Mouse (Mus musculus) hindbrain, embryonic 11.5 days (tissue): ENCODE measurements around the gene Negr1. TPM values are rescaled to one million over a fixed set of nuclear protein-coding genes. Genes with fewer than 3 reads are reported as not detected.

Source experiments
- ATAC-seq: fragments of 200-750 bp; cut with Nextera tagmentation; 2 replicates; pipeline ENCODE4 v1.8.0; 2017; ENCODE audit warnings: mild to moderate bottlenecking, moderate TSS enrichment, moderate library complexity; ENCODE audit not compliant: low FRiP score
- DNase-seq: peaks from one replicate; pipeline ENCODE4 v3.0.0-alpha.2; 2015; ENCODE audit warnings: low spot score
- H3K27ac ChIP-seq: fragments of 300-500 bp; sonication (generic); 2 replicates; pipeline ENCODE4 v1.5.1; 2014; ENCODE audit warnings: mild to moderate bottlenecking, low read depth, low read length
- H3K27me3 ChIP-seq: fragments of 300-500 bp; sonication (generic); 2 replicates; pipeline ENCODE4 v1.6.1; 2014; ENCODE audit warnings: mild to moderate bottlenecking, low read length, moderate library complexity, mixed read lengths; ENCODE audit not compliant: control insufficient read depth, insufficient read depth
- H3K36me3 ChIP-seq: fragments of 300-500 bp; sonication (generic); 2 replicates; pipeline ENCODE4 v1.6.1; 2014; ENCODE audit warnings: mild to moderate bottlenecking, low read length, moderate library complexity, mixed read lengths; ENCODE audit not compliant: control insufficient read depth, insufficient read depth
- H3K4me1 ChIP-seq: fragments of 300-500 bp; sonication (generic); replicated peaks from 2 replicates; pipeline ENCODE4 v1.6.1; 2014; ENCODE audit warnings: low read length, mixed read lengths; ENCODE audit not compliant: control insufficient read depth, insufficient read depth
- H3K4me2 ChIP-seq: fragments of 300-500 bp; sonication (generic); replicated peaks from 2 replicates; pipeline ENCODE4 v1.6.1; 2014; ENCODE audit warnings: mild to moderate bottlenecking, low read depth, low read length
- H3K4me3 ChIP-seq: fragments of 300-500 bp; sonication (generic); 2 replicates; pipeline ENCODE4 v1.5.1; 2014; ENCODE audit warnings: low read depth, low read length
- H3K9ac ChIP-seq: fragments of 300-500 bp; sonication (generic); 2 replicates; pipeline ENCODE4 v1.6.1; 2014; ENCODE audit warnings: low read depth, low read length
- H3K9me3 ChIP-seq: fragments of 300-500 bp; sonication (generic); 2 replicates; pipeline ENCODE4 v1.6.1; 2016; ENCODE audit warnings: low read length; ENCODE audit not compliant: control insufficient read depth
- WGBS: fragments of 180-500 bp; shearing (Covaris S2); extraction: QIAGEN DNeasy Blood & Tissue Kit; methylation state at CpG from one replicate; pipeline ENCODE4 v1.1.7; 2014; 5-methylcytosine and 5-hydroxymethylcytosine counted together
- polyA plus RNA-seq: library from polyadenylated mRNA; unstranded; fragments of >200 nt; fragmentation: Nextera tagmentation; extraction: Ambion mirVana; gene quantifications from 2 replicates; pipeline ENCODE4 v1.2.1, GENCODE M21; 2014

Gene Negr1
- polyA plus RNA-seq, 1 experiment from 2014 or later: 7.7 TPM

GRCm38 (mm10) chr3:156710693-156711092, 149.1 kb downstream of the Negr1 start:
- Histone ChIP-seq H3K36me3 (no peaks in the 10 kb centered on the region), H3K27ac (no peak overlapping the region), H3K4me2 (no peak overlapping the region), H3K9me3 (no peaks in the 10 kb centered on the region), H3K9ac (no peak overlapping the region), H3K4me1 (no peaks in the 10 kb centered on the region), H3K4me3 (no peak overlapping the region), H3K27me3 (no peaks in the 10 kb centered on the region)
- DNase-seq: no peak
- 87% methylated on average over 4 of the region's 4 CpGs for WGBS
- ATAC-seq: no peak

GRCm38 (mm10) chr3:156736335-156736734, 174.7 kb downstream of the Negr1 start:
- no peaks in the 10 kb centered on the region for H3K9me3 ChIP-seq
- H3K36me3 ChIP-seq: no peaks in the 10 kb centered on the region
- no peak overlapping the region for H3K4me2 ChIP-seq
- H3K27ac ChIP-seq: no peak overlapping the region
- ATAC-seq: peak; percentile 30; the same call in 1 of the 2 replicates
- no peak overlapping the region for H3K9ac ChIP-seq
- H3K4me1 ChIP-seq: no peaks in the 10 kb centered on the region
- no peaks in the 10 kb centered on the region for H3K27me3 ChIP-seq
- H3K4me3 ChIP-seq: no peak overlapping the region
- DNase-seq: no peak

GRCm38 (mm10) chr3:156739529-156739928, 177.9 kb downstream of the Negr1 start:
- Histone ChIP-seq H3K4me1 (no peaks in the 10 kb centered on the region), H3K36me3 (no peaks in the 10 kb centered on the region), H3K4me3 (no peak overlapping the region), H3K9me3 (no peaks in the 10 kb centered on the region), H3K27me3 (no peaks in the 10 kb centered on the region), H3K4me2 (no peak overlapping the region), H3K27ac (no peak overlapping the region), H3K9ac (no peak overlapping the region)
- DNase-seq: no peak
- WGBS: 75% methylated on average over 3 of the region's 3 CpGs
- no peak for ATAC-seq

DNA sequence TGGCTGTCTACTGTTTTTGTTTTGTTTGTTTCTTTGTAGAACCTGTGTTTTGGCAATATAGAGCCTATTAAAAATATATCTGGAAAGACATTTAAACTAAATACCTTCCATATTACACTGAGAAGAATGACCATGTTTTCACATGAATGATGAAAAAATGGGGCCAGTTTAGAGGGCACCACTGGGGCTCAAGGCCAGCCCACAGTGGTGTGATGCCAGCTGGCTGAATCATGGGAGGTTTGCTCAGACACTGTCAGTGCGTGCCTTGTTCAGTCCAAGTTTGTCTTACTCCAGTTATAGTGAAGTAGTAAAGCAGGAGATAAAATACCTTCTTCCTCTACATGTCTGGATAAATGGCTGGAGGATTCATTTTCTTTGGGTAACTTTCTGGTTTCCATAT, 181.7 kb downstream of the Negr1 start:
- no peak overlapping the region for H3K27ac ChIP-seq
- 88% methylated on average over 1 of the region's 1 CpGs for WGBS
- no peak for DNase-seq
- H3K9ac ChIP-seq: no peak overlapping the region
- H3K36me3 ChIP-seq: no peaks in the 10 kb centered on the region
- no peak overlapping the region for H3K4me3 ChIP-seq
- H3K4me1 ChIP-seq: no peaks in the 10 kb centered on the region
- H3K27me3 ChIP-seq: no peaks in the 10 kb centered on the region
- no peak overlapping the region for H3K4me2 ChIP-seq
- ATAC-seq: no peak
- H3K9me3 ChIP-seq: no peaks in the 10 kb centered on the region

GRCm38 (mm10) chr3:156745218-156745770, 183.7 kb downstream of the Negr1 start:
- ATAC-seq: no peak
- 91% methylated on average over 5 of the region's 5 CpGs for WGBS
- Histone ChIP-seq H3K4me2 (no peak overlapping the region), H3K9ac (no peak overlapping the region), H3K4me1 (no peaks in the 10 kb centered on the region), H3K36me3 (no peaks in the 10 kb centered on the region), H3K9me3 (no peaks in the 10 kb centered on the region), H3K27ac (no peak overlapping the region), H3K27me3 (no peaks in the 10 kb centered on the region), H3K4me3 (no peak overlapping the region)
- DNase-seq: no peak

DNA sequence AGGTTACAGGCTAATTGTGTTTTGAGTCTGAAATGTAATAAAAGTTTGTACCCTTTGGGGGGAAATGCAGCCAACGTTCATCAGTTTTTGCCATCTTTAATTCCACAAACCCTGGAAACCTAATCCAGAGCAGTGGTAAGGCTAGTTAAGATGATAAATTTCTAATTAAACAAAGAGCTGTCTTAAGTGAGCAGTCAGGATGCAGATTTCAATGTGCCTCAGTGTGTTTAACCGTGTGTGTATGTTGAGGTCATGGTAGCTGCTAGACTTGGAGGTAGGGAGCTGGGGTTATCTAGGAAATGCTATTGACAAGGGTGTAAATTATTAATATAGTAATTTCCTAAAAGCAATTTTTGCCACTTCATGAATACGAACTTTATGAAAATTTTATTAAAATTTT, 185.9 kb downstream of the Negr1 start:
- H3K4me2 ChIP-seq: no peak overlapping the region
- H3K9me3 ChIP-seq: no peaks in the 10 kb centered on the region
- H3K4me1 ChIP-seq: no peaks in the 10 kb centered on the region
- no peaks in the 10 kb centered on the region for H3K27me3 ChIP-seq
- no peak for DNase-seq
- ATAC-seq: no peak
- H3K9ac ChIP-seq: no peak overlapping the region
- H3K27ac ChIP-seq: no peak overlapping the region
- WGBS: 92% methylated on average over 3 of the region's 3 CpGs
- no peaks in the 10 kb centered on the region for H3K36me3 ChIP-seq
- no peak overlapping the region for H3K4me3 ChIP-seq

- Histone ChIP-seq H3K9ac (no peak overlapping the region), H3K36me3 (no peaks in the 10 kb centered on the region), H3K27ac (no peak overlapping the region), H3K9me3 (no peaks in the 10 kb centered on the region), H3K4me1 (no peaks in the 10 kb centered on the region), H3K4me3 (no peak overlapping the region), H3K27me3 (no peaks in the 10 kb centered on the region), H3K4me2 (no peak overlapping the region)
- 78% methylated on average over 4 of the region's 4 CpGs for WGBS
- DNase-seq: no peak
- no peak for ATAC-seq
Observed at GRCm38 (mm10) chr3:156753780-156754373, 192.3 kb downstream of the Negr1 start.

DNA sequence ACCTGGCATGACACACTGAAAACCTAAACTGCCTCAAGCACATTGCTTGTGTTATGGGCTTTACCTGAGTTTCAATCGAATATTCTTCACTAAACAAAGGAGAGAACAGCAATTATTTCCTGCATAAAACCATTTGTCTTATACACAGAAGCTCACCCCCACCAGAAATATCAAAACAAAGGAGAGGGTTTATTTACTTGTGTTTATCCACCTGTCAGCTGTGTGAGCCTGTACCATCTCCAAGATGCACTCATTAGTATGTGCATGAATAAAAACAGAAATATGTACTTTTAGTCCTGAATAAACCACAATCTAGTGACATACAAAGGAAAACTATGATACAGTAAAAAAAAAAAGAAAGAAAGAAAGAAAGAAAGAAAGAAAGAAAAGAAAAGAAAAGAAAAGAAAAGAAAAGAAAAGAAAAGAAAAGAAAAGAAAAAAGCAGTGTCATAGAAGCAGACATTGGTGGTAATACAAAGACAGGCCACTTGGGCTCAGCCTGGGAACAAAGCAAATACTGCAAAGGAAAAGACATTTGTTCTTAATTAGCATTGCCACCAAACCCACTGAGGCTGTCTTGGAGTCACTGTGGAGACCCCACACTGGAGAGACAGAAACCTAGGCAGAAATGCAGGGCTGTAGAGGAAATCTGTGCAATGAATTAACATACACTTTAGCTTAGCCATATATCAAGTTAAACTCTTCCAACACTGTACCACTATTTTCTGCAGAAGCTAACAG, 193.4 kb downstream of the Negr1 start:
- no peaks in the 10 kb centered on the region for H3K9me3 ChIP-seq
- H3K4me3 ChIP-seq: no peak overlapping the region
- no peak overlapping the region for H3K4me2 ChIP-seq
- H3K9ac ChIP-seq: no peak overlapping the region
- no peaks in the 10 kb centered on the region for H3K4me1 ChIP-seq
- H3K36me3 ChIP-seq: no peaks in the 10 kb centered on the region
- peak; percentile 13 for DNase-seq
- peak; percentile 55; the same call in 1 of the 2 replicates for ATAC-seq
- no peaks in the 10 kb centered on the region for H3K27me3 ChIP-seq
- 76% methylated on average over 1 of the region's 1 CpGs for WGBS
- H3K27ac ChIP-seq: no peak overlapping the region

GRCm38 (mm10) chr3:156765015-156765414, 203.4 kb downstream of the Negr1 start:
- WGBS: 54% methylated on average over 3 of the region's 3 CpGs
- H3K4me2 ChIP-seq: no peak overlapping the region
- peak; percentile 62 for ATAC-seq
- H3K9me3 ChIP-seq: no peaks in the 10 kb centered on the region
- no peak overlapping the region for H3K27ac ChIP-seq
- H3K36me3 ChIP-seq: no peaks in the 10 kb centered on the region
- DNase-seq: no peak
- no peaks in the 10 kb centered on the region for H3K27me3 ChIP-seq
- H3K4me1 ChIP-seq: no peaks in the 10 kb centered on the region
- H3K4me3 ChIP-seq: no peak overlapping the region
- no peak overlapping the region for H3K9ac ChIP-seq
